Mouse (Mus musculus) hindbrain, embryonic 16.5 days (tissue): ENCODE data around the gene Itgal. TPM values are rescaled to one million over a fixed set of nuclear protein-coding genes. Genes with fewer than 3 reads are reported as not detected.

ENCODE experiments used
- ATAC-seq: fragments of 200-750 bp; cut with Nextera tagmentation; 2 replicates; pipeline ENCODE4 v1.8.0; 2017; ENCODE audit warnings: moderate TSS enrichment, moderate library complexity
- H3K27ac ChIP-seq: fragments of 300-500 bp; sonication (generic); 2 replicates; pipeline ENCODE4 v1.5.1; 2014; ENCODE audit warnings: low read depth, mild to moderate bottlenecking, control low read depth, low read length, moderate library complexity
- H3K27me3 ChIP-seq: fragments of 300-500 bp; sonication (generic); replicated peaks from 2 replicates; pipeline ENCODE4 v1.6.1; 2014; ENCODE audit warnings: low read length; ENCODE audit not compliant: control insufficient read depth, insufficient read depth
- H3K36me3 ChIP-seq: fragments of 300-500 bp; sonication (generic); 2 replicates; pipeline ENCODE4 v1.6.1; 2014; ENCODE audit warnings: mild to moderate bottlenecking, low read length, moderate library complexity, mixed read lengths; ENCODE audit not compliant: control insufficient read depth, insufficient read depth
- H3K4me1 ChIP-seq: fragments of 300-500 bp; sonication (generic); 2 replicates; pipeline ENCODE4 v1.6.1; 2014; ENCODE audit warnings: low read depth, low read length; ENCODE audit not compliant: control insufficient read depth, insufficient read depth
- H3K4me2 ChIP-seq: fragments of 300-500 bp; sonication (generic); 2 replicates; pipeline ENCODE4 v1.6.1; 2014; ENCODE audit warnings: mild to moderate bottlenecking, low read length, control low read depth, moderate library complexity
- H3K4me3 ChIP-seq: fragments of 300-500 bp; sonication (generic); 2 replicates; pipeline ENCODE4 v1.5.1; 2014; ENCODE audit warnings: mild to moderate bottlenecking, low read length, control low read depth, moderate library complexity
- H3K9ac ChIP-seq: fragments of 300-500 bp; sonication (generic); 2 replicates; pipeline ENCODE4 v1.6.1; 2014; ENCODE audit warnings: low read depth, mild to moderate bottlenecking, control low read depth, low read length, moderate library complexity
- H3K9me3 ChIP-seq: fragments of 300-500 bp; sonication (generic); 2 replicates; pipeline ENCODE4 v1.6.1; 2014; ENCODE audit warnings: mild to moderate bottlenecking, low read length, moderate library complexity; ENCODE audit not compliant: control insufficient read depth
- WGBS: fragments of 180-500 bp; shearing (Covaris S2); extraction: QIAGEN DNeasy Blood & Tissue Kit; methylation state at CpG from one replicate; pipeline ENCODE4 v1.1.7; 2014; 5-methylcytosine and 5-hydroxymethylcytosine counted together
- polyA plus RNA-seq: library from polyadenylated mRNA; unstranded; fragments of >200 nt; fragmentation: Nextera tagmentation; extraction: Ambion mirVana; gene quantifications from 2 replicates; pipeline ENCODE4 v1.2.1, GENCODE M21; 2015

Itgal gene
- polyA plus RNA-seq, 1 experiment from 2014 or later: 0.26 TPM

- 2% methylated on average over 39 of the region's 39 CpGs for WGBS
- no peaks in the 10 kb centered on the region for H3K27me3 ChIP-seq
- peak within 1 kb of the TSS; percentile 92 for H3K9ac ChIP-seq
- no peaks in the 10 kb centered on the region for H3K9me3 ChIP-seq
- ATAC-seq: peak; percentile 92
- H3K4me1 ChIP-seq: peaks cover 10% of the 10 kb centered on the region
- peaks cover 4% of the 10 kb centered on the region for H3K36me3 ChIP-seq
- peak within 1 kb of the TSS; percentile 65 for H3K4me2 ChIP-seq
- peak within 1 kb of the TSS; percentile 88 for H3K27ac ChIP-seq
- H3K4me3 ChIP-seq: peak within 1 kb of the TSS; percentile 85
Observed at GRCm38 (mm10) chr7:127273925-127274789, 21.9 kb upstream of the Itgal start, which contains the start of gene Sephs2. TSS of gene Sephs2 (minus strand) at chr7:127274055.

GRCm38 (mm10) chr7:127276519-127276961 is 19.5 kb upstream of the Itgal start:
- H3K4me2 ChIP-seq: no peak overlapping the region
- H3K27me3 ChIP-seq: no peaks in the 10 kb centered on the region
- no peak overlapping the region for H3K4me3 ChIP-seq
- no peak for ATAC-seq
- H3K9ac ChIP-seq: no peak overlapping the region
- peaks cover 10% of the 10 kb centered on the region for H3K4me1 ChIP-seq
- 74% methylated on average over 5 of the region's 5 CpGs for WGBS
- H3K36me3 ChIP-seq: no peaks in the 10 kb centered on the region; the same call in 1 of the 2 replicates
- no peak overlapping the region for H3K27ac ChIP-seq
- H3K9me3 ChIP-seq: no peaks in the 10 kb centered on the region

GRCm38 (mm10) chr7:127278311-127278710 is 17.7 kb upstream of the Itgal start:
- Histone ChIP-seq H3K9me3 (no peaks in the 10 kb centered on the region), H3K4me1 (peaks cover 3% of the 10 kb centered on the region; the same call in 1 of the 2 replicates), H3K27ac (no peak overlapping the region), H3K36me3 (no peaks in the 10 kb centered on the region), H3K9ac (no peak overlapping the region), H3K27me3 (no peaks in the 10 kb centered on the region), H3K4me2 (no peak overlapping the region), H3K4me3 (no peak overlapping the region)
- no peak for ATAC-seq
- 17% methylated on average over 8 of the region's 8 CpGs for WGBS

- no peak for ATAC-seq
- H3K4me3 ChIP-seq: no peak overlapping the region
- no peak overlapping the region for H3K4me2 ChIP-seq
- no peak overlapping the region for H3K27ac ChIP-seq
- no peaks in the 10 kb centered on the region for H3K27me3 ChIP-seq
- 70% methylated on average over 3 of the region's 3 CpGs for WGBS
- H3K36me3 ChIP-seq: no peaks in the 10 kb centered on the region
- H3K4me1 ChIP-seq: no peaks in the 10 kb centered on the region
- no peak overlapping the region for H3K9ac ChIP-seq
- no peaks in the 10 kb centered on the region for H3K9me3 ChIP-seq
Observed at GRCm38 (mm10) chr7:127280092-127280491, 16.0 kb upstream of the Itgal start.

- H3K9ac ChIP-seq: no peak overlapping the region
- no peaks in the 10 kb centered on the region for H3K4me1 ChIP-seq
- no peaks in the 10 kb centered on the region for H3K9me3 ChIP-seq
- no peak for ATAC-seq
- H3K4me2 ChIP-seq: no peak overlapping the region
- no peak overlapping the region for H3K4me3 ChIP-seq
- H3K36me3 ChIP-seq: no peaks in the 10 kb centered on the region
- WGBS: 83% methylated on average over 4 of the region's 4 CpGs
- no peak overlapping the region for H3K27ac ChIP-seq
- H3K27me3 ChIP-seq: no peaks in the 10 kb centered on the region
Observed at GRCm38 (mm10) chr7:127281114-127281513, 14.9 kb upstream of the Itgal start.

GRCm38 (mm10) chr7:127282190-127282589 is 13.9 kb upstream of the Itgal start:
- Histone ChIP-seq H3K27ac (no peak overlapping the region), H3K4me1 (no peaks in the 10 kb centered on the region), H3K9me3 (no peaks in the 10 kb centered on the region), H3K27me3 (no peaks in the 10 kb centered on the region), H3K4me2 (no peak overlapping the region), H3K36me3 (no peaks in the 10 kb centered on the region), H3K4me3 (no peak overlapping the region), H3K9ac (no peak overlapping the region)
- ATAC-seq: no peak
- WGBS: 81% methylated on average over 2 of the region's 2 CpGs

- peaks cover 8% of the 10 kb centered on the region for H3K9me3 ChIP-seq
- no peak overlapping the region for H3K9ac ChIP-seq
- no peaks in the 10 kb centered on the region for H3K4me1 ChIP-seq
- no peaks in the 10 kb centered on the region for H3K36me3 ChIP-seq
- ATAC-seq: no peak
- H3K4me2 ChIP-seq: no peak overlapping the region
- no peak overlapping the region for H3K4me3 ChIP-seq
- 71% methylated on average over 8 of the region's 10 CpGs for WGBS
- H3K27me3 ChIP-seq: no peaks in the 10 kb centered on the region
- no peak overlapping the region for H3K27ac ChIP-seq
Observed at GRCm38 (mm10) chr7:127285154-127285553, 10.9 kb upstream of the Itgal start.

GRCm38 (mm10) chr7:127287940-127288339 is 8.1 kb upstream of the Itgal start:
- Histone ChIP-seq H3K4me1 (no peaks in the 10 kb centered on the region), H3K4me3 (no peak overlapping the region), H3K27ac (no peak overlapping the region), H3K36me3 (no peaks in the 10 kb centered on the region), H3K27me3 (no peaks in the 10 kb centered on the region; the same call in 1 of the 2 replicates), H3K9ac (no peak overlapping the region), H3K4me2 (no peak overlapping the region), H3K9me3 (peaks cover 8% of the 10 kb centered on the region)
- ATAC-seq: no peak
- WGBS: 70% methylated on average over 1 of the region's 1 CpGs

- ATAC-seq: no peak
- no peak overlapping the region for H3K4me2 ChIP-seq
- no peak overlapping the region for H3K9ac ChIP-seq
- 85% methylated on average over 2 of the region's 2 CpGs for WGBS
- H3K4me1 ChIP-seq: no peaks in the 10 kb centered on the region
- H3K27ac ChIP-seq: no peak overlapping the region
- peaks cover 8% of the 10 kb centered on the region for H3K9me3 ChIP-seq
- no peak overlapping the region for H3K4me3 ChIP-seq
- no peaks in the 10 kb centered on the region for H3K36me3 ChIP-seq
- no peaks in the 10 kb centered on the region; the same call in 1 of the 2 replicates for H3K27me3 ChIP-seq
Observed at GRCm38 (mm10) chr7:127289306-127289705, 6.8 kb upstream of the Itgal start.
